Mouse (Mus musculus): ENCODE measurements at regions not wholly inside any gene's neighbourhood (a gene's known extent, or its start where the extent isn't known, plus 50 kb on each side); places are given as distances from the start of the nearest gene placed in this dataset.

DNA sequence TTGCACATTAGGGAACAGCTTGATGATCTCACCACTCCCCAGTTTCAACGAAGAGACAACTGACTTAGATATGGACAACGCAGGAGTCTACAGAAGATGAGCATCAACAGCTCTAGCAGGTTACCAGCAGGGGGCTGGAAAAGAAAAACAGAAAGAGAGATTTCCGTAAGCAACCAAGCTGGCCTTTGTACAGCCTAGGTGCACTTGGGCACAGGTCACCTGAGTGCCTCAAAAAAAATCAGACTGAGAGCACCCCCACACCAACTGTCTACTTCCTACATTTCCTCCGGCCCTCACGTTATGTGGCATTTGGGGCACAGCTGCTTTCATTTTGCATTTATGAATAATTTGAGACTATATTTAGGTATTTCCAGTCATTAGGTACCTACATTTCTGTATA is 199.3 kb upstream of the Tank start:
- intact Hi-C loops (cut with DNase I; ENCODE audit: low total_unique reads) = no loop called here

GRCm38 (mm10) chr2:61378297-61378696 is 200.1 kb upstream of the Tank start:
- no peak for DNase-seq
- intact Hi-C loops (cut with DNase I; ENCODE audit: low total_unique reads) = no loop called here

More for the DNA sequence above, 199.3 kb upstream of the Tank start:
- DNase-seq = no peak

DNA sequence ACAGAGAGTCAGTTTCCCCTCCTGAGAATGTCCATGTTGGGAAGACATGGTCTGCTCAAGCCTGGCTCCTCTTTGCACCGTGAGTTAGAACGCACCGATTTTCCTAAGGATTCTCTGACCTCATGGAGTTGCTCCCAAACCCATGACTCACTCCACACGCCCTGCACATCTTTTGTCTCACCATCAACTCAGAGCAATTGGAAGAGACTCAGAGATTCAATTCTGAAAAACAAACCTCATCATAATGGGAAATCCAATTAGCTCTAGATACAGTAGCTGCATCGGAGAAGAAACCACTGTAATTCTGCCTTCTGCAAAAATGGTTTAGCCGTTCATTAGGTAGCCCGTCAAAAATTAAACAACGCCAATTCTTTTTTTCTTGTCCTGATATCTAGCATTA is 200.6 kb upstream of the Tank start:
- intact Hi-C loops (cut with DNase I; ENCODE audit: low total_unique reads) = no loop called here
- DNase-seq = no peak

DNA sequence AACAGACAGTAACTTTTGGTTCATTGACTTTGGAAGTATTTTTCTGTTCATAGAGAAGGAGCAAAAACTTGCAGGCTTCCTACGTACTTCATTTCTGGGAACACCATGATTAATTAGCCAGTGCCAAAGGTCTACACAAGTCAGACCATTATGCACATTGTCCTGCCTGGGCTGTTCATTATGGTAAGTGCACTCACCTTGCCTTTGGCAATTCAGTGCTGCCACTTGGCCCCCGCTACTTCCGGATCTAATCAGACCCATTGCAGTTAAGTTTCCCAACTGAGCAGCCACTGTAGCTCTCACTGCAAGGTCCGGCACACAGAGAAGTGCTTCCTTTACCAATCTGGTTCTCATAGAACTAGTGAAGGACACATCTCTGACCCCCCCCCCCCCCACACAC is 215.8 kb upstream of the Tank start:
- intact Hi-C loops (cut with DNase I; ENCODE audit: low total_unique reads) = no loop called here
- DNase-seq = no peak

DNA sequence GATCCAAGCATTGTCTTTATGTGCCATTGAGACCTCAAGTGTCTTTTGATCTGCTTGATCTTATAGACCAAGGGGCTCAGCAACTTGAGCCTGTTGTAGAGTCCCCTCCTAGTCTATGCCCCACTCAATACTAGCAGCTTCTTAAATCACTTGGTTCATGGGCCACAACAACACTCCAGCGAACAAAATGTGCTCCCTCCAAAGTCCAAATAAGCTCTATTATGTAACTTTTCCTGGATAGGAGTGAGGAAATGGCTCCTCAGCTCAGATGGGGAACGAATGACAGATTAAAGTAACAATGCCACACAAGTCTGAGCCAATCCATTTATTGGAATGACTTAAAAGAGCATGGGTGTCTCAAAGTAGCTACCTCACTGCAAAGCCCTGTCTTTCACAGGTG is 217.0 kb upstream of the Tank start:
- intact Hi-C loops (cut with DNase I; ENCODE audit: low total_unique reads) = no loop called here
- no peak for DNase-seq

DNA sequence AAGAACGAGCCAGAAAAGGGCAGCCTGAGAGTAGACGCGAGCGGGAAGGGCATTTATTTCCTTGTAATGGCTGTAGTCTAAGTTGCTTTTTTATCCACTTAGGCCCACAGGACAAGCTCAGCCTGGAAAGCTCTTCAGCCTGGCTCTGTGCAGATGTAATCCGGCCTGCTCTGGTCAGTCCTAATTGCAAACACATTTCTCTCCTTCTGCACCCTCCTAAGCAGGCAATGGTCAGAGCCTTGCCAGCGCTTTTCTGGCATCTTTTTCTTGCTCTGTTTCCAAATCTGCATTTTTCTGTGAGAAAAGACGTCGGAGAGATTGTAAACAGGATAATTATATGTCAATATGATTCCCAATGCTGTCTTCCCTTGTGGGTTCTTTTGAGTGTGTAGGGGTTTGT is 224.3 kb upstream of the Tank start:
- peak; percentile 49 for DNase-seq
- intact Hi-C loops (cut with DNase I; ENCODE audit: low total_unique reads) = no loop called here

DNA sequence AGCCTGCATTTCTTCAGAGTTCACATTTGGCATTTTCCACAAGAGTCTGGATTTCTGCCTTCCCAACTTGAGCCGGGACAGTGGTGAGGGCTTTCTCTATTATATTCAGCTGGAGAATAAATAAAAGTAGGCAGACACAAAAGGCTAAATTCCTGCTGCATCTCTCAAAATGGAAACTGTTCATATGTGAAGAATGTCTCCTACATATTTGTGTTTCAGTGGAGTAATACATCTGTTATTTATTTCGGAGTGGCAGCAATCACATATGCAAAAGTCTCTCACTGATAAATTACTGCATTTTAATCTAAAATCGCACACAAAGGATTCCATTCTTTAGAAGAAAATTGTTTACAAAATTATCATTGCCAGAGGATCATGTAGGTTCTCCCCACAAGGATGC is 230.9 kb upstream of the Tank start:
- intact Hi-C loops (cut with DNase I; ENCODE audit: low total_unique reads) = no loop called here
- DNase-seq = no peak

DNA sequence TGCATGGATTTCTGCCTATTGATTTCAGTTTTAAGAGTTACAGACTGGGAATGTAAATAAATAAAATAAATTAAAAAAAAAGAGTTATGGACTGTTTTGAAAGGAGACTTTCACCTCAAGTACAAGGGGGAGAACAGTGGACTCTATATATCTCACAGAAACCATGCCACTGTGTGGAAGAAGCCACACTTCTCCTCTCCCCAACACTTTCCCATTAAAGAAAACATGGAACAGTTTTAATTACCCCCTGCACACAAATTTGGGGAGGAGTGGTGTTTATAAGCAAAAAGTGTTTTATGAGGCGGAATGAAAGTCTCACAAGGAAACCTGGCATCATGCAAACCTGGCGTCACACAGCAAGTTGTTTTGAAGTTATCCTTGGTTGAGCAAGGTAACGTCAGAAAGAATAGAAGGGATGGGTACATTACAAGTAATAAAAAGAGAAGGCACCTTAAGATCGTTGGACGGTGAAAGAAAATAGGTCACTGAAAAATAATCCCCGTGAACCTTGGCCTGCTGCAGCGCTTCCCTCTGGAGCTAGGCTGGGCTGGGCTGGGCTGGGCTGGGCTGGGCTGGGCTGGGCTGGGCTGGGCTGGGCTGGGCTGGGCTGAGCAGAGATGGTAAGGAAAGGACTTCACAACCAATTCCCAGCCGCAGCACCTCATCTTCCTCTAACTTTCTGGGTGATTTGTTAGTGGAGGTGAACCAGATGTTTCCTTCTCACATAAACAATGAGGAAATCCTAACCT is 232.2 kb upstream of the Tank start:
- intact Hi-C loops (cut with DNase I; ENCODE audit: low total_unique reads) = no loop called here
- DNase-seq = no peak

DNA sequence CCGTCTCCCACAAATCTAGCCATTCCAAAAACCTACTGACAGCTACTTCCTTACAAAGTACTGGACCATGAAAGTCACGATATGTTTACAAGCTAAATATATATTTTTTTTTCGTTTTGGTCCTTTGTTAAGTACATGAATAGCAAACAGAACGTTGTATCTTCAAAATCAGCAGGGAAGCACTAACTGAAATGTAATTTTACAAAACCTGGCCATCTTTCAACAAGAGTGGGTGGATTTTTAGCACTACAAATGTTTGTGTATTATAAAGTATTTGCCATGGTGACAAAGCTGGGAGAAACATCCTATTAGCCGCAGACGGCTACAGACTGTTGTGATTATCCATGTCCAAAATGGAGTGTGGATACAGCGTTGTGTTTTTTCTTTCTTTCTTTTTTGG is 233.1 kb upstream of the Tank start:
- DNase-seq = no peak
- intact Hi-C loops (cut with DNase I; ENCODE audit: low total_unique reads) = no loop called here

DNA sequence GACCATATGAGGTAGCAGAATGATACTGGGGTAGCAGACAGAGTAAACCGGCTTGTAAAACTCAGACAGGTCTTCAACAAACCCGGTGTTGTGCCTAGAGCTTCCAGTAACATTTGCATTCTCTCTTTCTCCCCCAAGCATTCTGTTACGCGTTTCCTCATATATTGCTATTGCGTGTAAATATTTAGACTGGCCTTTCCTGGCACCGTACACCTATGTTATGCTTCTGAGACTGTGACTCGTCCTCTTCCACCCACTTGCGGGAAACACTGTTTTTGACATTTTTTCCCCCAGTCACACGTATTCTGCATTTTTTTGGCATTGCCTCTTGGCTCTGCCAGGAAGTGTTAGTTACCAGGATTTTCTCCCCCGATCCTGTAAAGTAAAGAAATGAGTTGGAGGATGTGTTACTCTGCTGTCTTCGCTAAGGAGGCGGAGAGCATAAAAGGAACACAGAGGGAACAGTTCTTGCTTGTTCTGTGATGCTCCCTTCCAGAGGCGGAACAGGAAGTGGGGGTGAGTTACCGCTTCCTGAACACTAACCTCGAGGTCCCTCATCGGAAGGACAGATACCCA is 233.7 kb upstream of the Tank start:
- no peak for DNase-seq
- intact Hi-C loops (cut with DNase I; ENCODE audit: low total_unique reads) = no loop called here

- no peak for DNase-seq
- intact Hi-C loops (cut with DNase I; ENCODE audit: low total_unique reads) = no loop called here
Observed at GRCm38 (mm10) chr2:61341254-61341653, 237.1 kb upstream of the Tank start.

DNA sequence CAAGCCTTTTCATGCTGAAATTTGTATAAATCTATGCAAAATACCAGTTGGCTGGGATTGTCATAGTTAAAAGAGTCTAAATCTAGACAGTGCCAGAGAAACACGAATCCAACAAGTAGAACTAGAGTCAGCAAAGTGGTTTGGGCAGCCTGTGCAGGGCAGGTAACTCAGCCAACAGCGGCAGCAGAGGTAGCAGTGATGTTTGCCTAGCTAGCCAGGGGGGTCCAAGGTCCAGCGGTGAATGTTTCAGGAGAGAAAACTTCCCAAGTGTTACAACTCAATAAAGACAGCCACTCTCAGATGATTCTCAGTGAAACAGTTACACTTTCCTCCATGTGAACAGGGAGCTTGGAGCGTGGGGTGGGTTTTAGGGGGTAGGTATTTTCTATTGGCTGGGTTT is 259.2 kb upstream of the Tank start:
- intact Hi-C loops (cut with DNase I; ENCODE audit: low total_unique reads) = no loop called here
- no peak for DNase-seq

GRCm38 (mm10) chr2:61310405-61310804 is 268.0 kb upstream of the Tank start:
- intact Hi-C loops (cut with DNase I; ENCODE audit: low total_unique reads) = no loop called here
- no peak for DNase-seq

- DNase-seq = no peak
- intact Hi-C loops (cut with DNase I; ENCODE audit: low total_unique reads) = no loop called here
Observed at GRCm38 (mm10) chr2:61309219-61309618, 269.2 kb upstream of the Tank start.

DNA sequence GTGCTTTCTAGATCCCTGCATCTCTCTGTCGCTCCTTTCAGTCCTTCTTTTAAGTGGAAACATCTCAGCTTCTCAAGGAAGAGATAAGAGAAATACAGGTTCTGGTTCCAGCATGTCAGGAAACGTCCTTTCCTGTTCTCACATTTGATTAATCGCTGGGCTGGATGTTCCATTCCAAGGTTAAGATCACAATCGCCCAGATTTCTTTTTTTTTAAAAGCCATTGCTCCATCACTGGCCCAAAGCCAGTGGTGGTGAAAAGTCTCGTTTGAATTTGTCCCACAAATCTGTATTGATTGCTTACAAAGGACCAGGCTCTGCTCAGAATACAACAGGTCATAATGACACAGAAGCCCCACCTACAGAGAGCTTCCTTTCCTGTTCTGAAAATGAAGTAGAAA is 281.2 kb upstream of the Tank start:
- DNase-seq = no peak

GRCm38 (mm10) chr2:61296606-61297005 is 281.8 kb upstream of the Tank start:
- DNase-seq = no peak
- intact Hi-C loops (cut with DNase I; ENCODE audit: low total_unique reads) = no loop called here

More for the DNA sequence above, 281.2 kb upstream of the Tank start:
- intact Hi-C loops (cut with DNase I; ENCODE audit: low total_unique reads) = no loop called here

DNA sequence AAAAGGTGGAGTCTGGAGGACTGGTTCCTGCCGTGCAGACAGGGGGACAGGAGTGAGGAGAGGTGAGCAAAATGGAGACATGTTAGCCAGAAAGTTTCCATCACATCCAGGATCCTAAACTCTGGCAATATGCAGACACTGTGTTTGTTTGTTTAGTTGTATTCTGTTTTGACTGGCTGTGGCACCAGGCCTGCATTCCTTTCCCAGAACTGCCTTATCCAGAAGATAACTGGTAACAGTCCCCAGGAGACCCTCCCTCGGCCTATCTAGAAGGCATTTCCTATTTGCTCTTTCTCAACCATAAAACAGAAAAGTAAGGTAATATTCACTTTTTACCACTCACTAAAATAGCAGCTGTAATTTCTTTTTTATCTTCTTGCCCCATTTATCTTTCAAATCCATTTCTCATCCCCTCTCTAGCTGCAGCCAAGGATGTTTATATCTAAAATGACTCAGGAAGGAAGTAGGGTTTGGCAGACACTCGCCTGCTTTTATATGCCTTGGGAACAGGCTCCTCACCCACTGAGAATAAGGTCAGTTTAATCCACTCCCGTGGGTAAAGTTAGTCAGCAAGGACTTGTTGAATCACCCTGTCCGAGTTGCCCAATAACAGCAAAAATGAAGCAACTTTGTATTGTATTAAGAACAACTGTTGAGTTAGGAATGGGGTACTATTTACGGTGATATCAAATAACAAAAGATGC is 283.0 kb upstream of the Tank start:
- intact Hi-C loops (cut with DNase I; ENCODE audit: low total_unique reads) = no loop called here
- no peak for DNase-seq

GRCm38 (mm10) chr2:61288246-61288645 is 290.1 kb upstream of the Tank start:
- intact Hi-C loops (cut with DNase I; ENCODE audit: low total_unique reads) = no loop called here
- no peak for DNase-seq

DNA sequence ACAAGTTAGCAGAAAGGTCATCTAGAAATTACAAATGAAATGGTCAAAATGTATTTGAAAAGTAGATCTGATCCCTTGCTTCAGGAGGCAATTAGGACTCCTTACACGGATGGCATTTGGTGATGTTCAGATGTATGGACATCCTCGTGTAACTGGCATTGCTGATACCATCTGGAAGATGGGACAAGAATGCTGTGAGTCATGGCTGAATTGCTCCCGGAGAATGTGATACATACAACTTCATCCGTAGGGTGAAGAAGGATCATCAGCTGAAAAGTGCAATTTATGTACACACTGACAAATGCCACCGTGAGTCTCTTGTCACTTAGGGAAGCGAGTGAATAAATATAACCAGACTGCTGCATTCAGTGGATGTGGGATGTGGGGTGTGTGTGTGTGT is 293.7 kb upstream of the Tank start:
- intact Hi-C loops (cut with DNase I; ENCODE audit: low total_unique reads) = no loop called here
- no peak for DNase-seq

DNA sequence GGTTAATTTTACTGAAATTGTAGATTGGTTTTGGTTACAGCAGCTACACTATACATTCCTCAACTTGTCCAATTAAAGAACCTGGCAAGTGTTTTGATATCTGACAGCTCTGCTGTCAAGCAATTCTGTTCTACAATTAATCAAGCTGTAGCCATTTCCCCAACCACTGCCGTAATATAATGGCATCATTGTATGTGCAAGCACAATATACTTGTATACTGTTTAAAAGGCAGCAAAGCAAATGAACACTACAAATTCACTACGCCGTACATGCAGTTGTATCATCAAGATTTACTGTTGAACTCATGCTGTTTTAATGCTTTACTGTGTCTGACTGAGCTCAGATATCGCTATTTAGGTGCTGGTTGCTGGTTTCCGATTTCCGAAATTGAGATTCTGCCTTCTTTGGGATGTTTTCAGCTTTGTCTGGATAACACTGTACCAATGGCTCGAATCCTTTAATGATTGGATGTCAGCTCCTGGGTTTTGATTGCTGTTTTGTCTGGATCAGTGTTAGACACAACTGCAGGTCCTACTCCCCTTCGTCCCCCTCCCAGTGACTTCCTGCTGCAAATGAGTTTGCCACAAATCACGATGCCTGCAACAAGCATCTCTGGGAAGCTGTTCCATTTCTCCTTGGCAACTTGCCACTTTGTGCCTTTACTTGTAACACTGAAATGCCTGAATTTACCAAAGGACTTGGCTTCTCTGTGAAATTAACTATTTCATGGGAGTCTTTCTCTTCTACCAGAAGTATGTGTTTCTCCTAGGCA is 294.4 kb upstream of the Tank start:
- DNase-seq = no peak
- intact Hi-C loops (cut with DNase I; ENCODE audit: low total_unique reads) = no loop called here
